Mouse (Mus musculus): ENCODE results near the gene Hap1.
A peak's percentile ranks its signal among the peaks of the same experiment; 100 is the strongest.

Hap1 gene

DNA sequence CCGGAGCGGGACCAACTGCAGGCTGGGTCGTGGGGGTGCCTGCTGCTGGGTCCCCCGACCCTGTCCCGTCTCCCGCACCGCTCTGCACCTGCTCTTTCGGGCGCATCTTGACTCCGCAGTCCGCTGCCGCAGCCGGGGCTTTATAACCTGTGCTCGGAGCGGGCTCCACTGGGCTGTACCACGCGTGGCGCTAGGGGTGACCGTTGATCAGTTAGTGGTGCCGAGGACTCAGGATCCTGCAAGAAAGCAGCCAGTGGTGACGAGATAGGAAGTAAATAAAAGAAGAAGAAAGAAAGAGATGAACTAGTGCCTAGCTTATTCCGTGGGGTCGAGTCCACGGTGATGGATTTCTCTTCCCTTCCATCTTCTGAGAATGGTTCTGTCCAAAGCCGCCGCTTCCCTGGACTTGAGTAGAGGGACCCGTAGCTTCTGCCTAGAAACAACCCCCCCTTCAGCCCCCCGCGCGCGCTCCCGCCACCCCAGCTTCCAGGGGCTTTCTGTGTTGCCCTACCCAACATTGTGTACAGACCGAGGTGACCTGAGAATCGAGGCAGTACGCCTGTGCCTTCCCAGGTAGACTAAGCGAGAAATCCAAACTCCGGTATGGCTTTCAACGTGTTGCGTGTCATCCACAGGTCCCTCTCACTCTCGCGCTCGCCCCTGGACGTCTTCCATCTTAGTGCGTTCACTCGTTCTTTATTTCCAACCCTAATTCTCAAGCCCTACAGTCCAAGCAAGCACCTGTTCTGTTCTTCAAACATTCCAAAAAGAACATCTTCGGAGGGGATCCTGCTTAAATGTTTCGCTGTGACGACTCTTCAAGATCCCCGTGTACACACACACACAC, at the start of gene Hap1:
Gene Hap1 (minus strand): TSS at position 157 of the 847 bp plus-strand sequence.
- DNase-seq: peak; percentile 83 to 89

DNA sequence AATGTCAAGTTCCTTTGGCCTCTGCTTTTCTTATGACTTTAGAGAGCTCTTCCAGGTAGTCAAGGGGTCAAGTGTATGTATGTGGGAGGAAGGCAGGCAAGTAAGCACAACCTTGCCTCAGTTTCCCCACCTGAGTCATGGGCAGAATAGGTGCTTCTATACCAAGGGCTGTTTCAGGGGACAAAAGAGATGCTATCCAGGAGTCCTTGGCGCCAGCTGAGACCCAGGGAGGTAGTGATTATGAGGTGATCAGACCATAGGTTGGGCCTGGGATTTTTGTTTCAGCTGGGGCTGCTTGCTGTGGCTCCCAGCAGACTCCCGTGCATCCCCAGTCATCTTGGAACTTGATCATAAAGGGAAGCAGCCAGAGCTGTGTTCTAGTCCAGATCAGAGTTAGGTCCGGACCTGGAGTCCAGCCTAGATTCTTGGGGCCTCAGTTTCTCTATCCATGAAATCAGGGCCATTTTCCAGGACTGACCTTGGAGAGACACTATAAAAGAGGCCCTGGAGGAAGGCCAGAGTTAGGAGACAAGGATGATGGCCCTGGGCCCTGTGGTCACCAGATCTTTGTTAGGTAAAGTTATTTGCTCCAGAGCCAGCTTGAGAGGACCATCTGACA, 48.6 kb upstream of the Hap1 start:
- no peak for DNase-seq

DNA sequence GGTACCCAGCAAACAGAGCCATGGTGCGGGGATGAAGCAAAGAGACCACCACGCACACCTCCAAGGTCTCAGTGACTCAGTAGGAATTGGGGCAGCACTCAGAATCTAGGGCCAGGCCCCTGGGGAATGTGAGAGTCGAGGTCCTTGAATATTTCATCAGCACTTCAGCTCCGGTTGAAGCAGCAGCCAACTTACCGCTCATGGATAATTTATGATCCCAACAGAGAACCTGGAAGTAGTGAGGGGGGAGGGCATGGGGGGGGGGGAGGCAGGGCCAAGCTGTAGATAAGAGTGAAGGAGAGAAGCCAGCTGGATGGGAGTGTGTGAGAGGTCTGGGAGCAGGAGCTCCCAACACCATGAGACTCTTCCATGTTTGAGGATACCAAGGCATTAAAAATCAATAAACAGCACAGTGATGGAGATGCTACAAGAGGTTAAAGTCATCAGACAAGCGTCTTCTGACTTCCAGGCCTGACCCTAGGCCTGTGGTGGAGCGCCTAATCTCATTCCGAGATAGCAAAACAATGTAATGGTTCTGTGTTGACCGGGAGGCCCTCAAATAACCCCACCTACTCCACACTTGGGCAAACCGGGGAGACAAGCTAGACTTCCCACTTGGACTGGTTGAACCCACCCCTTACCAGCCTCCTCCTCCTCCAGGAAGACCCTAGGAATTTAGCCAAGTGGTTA, 47.7 kb upstream of the Hap1 start:
- DNase-seq: no peak

DNA sequence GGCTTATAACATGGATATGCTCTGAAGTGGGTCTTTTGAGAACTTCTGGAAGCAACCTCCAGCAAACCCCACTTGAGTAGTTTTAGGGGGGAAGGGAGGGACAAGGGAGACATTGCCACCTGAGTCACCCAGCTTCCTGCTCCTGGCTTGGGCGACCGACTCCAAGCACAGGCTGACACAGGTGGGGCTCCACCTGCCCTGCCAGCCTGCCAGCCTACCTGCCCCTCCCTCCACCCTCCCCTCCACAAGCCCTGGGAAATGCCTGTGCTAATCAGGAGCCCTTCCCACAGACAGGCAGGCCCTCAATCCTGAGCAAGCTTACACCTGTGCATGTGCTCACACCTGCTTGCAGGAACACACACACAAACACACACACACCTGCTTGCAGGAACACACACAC, 46.8 kb upstream of the Hap1 start:
- DNase-seq: peak in 1 of 2 experiments; percentile 53

DNA sequence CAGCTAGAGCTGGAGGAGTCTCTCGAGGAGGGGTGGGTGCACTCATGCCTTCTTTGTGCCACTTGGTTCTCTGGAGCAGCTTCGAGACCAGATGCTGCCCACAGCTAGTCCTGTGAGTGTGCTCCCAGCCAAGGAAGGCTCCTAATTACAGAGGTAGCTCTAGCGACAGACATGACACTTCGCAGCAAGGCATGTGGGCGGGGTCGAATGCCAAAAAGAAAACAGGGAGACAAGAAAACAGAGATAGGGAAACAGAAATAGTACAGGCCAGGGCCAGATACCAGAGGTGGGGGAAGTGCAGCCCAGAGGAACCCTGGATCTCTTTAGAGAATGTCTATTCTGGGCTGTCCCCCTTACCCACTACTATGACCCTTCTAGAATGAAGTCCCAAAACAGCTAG, 46.3 kb upstream of the Hap1 start:
- peak in 1 of 2 experiments; percentile 43 for DNase-seq

DNA sequence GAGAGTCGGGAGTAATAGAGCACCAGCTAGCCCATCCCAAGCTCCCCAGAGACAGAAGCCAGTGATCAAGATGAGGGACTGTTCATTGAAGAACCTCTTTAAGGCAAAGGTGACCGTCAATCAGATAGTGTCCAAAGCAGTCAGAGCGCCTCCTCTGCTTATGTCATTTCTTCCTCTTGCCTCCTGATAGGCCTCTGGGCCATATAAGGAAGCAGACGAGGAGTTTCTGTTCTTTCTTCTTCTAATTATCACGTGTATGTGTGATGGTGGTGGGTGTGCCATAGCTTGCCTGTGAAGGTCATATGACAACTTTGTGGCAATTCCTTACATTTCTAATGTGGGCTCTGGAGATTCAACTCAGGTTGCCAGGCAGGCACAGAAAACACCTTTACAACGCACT, 44.9 kb upstream of the Hap1 start:
- no peak for DNase-seq

DNA sequence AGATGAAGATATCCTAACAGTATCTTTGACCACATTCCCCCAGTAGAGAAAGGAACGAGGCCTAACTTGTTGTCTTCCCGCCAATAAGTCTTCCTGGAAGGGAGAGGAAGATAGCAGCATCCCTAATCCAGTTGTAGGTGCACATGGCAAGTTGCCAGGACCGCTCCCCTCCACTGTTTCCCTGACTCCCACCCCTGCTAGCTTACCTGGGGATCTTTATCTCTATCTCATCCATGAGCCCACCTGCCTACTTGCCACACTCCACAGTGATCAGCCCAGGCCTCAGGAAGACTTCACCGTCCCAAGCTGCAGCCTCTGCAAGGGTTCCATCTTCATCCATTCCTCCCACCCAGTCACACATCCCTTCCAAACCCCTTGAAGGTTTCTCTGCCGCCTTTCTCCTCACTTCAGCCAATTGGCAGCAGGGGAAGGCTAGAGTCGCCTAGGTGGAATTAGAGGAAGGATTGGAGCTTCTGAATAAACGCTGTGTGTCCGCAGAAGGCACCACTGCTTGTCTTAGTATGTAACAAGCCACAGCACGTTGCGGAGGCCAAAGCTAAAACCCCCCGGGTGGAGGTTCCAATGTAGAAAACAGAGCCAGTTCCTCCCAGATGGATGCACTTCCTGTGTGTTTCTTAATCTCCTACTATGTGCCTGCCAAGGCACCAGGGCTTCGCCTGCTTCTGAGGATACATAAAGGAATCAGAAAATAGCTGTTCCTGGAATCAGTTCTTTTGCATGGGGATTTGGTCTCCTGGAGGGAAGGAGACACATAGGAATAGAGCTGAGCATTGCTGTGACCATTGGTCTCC, 44.0 kb upstream of the Hap1 start:
- no peak for DNase-seq

DNA sequence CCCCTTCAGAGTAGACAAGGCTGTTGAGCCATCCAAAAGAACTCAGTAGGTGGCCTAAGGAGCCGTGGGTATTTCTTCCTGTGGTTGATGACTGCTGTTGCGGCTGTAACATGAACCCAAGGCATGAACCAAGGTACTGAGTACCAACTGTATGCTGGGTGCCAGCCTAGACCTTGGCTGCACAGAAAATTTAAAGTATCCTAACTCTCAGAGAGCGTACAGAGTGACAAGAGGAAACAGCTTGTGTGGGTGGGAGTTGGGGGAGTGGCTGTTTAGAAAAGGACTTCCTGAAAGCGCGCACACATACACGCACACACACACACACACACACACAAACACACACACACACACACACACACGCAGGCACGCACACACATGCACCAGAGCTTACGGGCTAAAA, 43.4 kb upstream of the Hap1 start:
- no peak for DNase-seq

DNA sequence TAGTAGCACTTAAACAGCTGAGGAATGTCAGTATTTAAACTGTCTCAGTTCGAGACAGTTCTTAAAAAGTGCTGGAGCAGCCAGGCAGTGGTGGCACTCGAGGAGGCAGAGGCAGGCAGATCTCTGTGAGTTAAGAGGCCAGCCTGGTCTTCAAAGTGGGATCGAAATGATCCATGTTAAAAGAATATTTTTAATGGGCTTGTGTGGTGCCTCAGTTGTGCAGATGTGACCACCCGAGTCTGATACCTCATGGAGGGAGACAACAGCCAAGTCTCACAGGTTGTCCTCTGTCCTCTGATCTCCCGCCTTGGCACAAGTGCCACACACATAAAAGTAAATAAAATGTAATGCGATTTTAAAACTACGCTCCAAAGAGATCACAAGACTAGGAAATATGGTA, 42.6 kb upstream of the Hap1 start:
- no peak for DNase-seq

DNA sequence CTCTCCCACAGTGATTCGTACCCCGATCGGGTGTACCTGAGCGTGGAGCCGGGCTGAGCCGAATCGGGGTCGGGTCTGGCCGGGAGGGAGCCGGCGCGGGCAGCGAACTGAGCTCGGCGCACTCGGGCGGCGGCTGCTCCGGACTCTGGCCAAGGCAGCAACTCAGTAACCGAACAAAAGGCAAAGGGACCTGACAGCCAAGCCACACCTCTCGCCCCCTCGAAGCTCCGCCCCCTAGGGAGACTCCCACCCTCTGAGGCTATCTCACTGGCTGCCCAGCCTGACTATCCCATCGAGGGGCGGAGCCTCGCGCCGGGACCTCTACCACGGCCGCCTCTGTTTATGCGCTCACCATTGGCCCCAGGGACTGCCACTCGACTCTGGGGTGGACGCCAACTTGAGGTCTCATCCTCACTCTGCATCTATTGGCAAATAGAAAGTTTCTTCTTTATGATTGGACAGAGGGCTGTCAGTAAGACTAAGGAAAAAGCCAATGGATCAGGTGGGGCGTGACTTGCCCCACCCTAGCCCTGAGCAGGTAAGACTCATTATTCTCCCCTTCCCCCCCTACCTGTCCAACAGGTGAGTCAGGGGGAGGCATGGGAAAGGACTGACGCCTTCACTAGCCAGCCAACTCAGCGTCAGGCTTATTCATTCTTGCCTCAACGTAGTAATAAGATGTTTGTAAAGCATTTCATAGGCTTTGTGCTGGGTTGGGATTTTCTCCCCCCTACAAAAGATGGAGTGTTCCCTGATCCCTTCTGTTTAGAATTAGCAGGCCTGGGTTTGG, 41.9 kb upstream of the Hap1 start, which contains the start of gene Jup:
Gene Jup (minus strand): TSS at position 164 of the 790 bp plus-strand sequence.
- peak; percentile 100 for DNase-seq

DNA sequence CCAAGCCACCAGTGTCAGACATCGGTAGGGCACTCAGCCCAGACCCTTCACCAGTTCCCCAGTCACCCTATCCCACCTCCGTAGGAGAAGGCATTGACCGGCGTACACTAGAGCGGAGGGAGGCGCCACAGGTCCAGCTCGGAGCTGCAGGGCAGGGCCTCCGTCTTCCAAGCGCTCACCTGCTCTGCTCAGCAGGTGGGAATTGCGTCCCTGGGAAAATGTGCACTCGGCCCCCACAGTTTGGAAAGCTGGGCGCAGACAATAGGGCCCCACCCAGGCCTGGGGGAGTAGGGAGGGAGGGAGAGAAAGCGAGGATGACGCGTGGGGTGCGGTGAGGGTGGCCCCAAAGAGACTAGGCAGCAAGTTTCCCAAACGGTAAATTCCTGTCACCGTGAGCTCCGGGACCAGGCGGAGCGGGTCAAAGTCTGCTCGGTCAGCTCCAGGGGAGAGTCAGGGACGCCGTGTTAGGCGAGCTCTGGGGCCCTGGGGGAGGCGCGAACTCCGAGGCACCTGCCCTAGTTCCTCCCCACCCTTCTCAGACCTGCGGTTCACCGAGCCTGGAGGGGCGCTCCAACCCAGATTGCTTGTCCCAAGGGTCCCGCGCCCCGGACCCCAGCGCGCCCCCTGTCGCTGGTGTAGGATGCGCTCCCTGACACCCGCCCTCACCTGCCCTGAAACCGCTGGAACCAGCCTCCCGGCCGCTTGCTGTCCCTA, 41.1 kb upstream of the Hap1 start:
- DNase-seq: peak; percentile 64 to 76

DNA sequence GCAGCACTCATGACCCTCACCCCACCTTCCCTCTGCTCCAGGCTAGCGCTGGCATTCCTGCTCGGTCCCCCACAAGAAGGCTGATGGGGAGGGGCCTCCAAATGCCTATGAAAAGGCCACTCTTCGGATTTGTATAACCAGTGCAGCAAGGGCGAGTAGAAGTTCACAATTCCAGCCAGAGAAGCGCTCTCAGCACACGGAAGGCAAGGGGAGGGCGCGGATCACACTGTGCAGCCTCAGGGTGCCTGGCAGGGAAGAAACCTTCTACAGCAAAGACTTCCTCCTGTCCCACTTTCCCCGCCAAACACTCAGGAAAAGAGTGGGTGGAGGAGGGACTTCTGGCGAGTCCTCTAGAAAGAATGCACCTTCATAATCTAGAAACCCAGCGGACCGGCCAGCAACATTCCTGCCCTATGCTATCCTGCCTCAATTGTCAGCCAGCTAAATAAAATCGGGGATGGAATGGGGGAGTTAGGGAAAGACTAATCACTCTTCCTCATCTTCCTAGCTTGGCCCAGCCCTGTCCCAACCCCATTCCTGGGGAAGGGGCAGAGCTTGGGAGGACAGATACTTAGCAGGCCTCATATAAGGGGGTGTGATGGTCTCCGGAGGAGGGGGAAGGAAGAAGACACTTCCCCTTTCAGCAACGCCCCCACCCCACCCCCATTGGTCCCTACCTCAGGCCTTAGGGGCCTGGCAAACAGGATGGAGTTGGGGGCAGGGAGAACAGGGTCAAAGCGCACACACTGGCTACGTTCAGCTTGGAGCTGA, 40.1 kb upstream of the Hap1 start:
- DNase-seq: peak; percentile 69 to 79

DNA sequence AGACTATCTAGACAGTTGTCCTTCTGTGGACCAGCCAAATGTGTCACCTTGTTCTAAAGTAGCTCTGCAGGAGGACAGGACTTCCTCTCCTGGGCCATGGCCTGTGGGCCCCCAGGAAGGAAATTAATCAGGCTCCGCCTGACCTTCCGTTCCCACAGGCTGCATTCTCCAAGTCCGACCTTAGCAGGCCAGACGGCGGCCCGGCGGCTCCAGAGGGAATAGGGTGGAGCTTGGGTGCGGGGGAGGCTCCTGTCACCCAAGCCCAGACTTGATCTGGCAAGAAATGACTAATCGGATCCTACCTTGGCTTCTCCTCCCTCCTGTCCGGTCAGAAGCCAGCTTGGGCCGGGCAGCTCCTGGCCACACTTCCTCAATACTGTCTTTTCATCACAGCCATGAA, 39.3 kb upstream of the Hap1 start:
- peak; percentile 83 to 91 for DNase-seq

DNA sequence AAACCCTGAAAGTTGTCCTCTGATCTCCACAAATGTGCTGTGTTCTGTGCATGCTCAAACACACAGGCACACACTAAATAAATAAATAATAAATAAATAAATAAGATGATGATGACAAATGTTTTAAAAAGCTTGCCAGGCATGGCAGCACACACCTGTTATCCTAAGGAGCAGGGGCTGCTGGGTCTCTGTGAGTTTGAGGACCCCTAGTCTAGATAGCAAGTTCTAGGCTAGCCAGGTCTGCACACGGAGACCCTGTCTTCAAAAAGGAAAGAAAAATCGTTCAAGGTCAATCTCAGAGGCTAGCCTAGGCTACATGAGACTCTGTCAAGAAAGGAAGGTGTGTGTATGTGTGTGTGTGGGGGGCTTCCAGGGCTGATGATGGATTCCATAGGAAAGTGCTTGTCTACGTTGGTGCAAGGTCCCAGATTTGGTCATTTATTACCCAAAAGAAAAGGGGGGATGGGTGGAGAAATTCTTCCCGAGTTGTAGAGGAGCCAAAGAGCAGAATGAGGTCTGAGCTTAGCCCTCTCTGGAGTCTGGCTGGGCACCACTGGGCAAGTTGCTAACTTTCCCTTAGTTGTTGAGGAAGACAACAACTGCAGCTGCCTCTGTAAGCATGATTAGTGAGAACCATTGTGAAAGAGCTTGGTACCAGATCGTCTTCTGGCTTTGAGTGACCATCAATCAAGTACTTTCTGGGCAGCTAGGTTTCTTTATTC, 38.6 kb upstream of the Hap1 start:
- DNase-seq: peak in 1 of 2 experiments; percentile 42

DNA sequence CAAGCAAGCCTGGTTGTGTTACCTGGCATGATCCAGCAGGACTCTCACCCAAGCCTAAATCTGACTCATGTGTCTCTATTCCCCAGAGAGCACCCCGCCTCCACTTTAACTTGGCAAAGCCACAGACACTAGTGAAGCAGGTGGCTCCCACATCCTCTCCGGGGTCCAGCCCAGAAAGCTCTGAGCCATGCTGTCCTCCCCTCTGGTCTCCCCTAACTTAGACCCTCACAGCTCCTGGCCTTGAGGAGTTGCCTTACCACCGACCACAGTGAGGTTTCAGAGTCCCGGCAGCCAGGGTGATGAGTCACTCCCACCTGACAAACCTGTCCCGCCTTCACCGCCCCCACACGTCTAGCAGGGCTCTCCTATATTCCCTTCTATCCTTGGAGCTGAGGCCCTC, 37.8 kb upstream of the Hap1 start:
- DNase-seq: peak in 1 of 2 experiments; percentile 61

DNA sequence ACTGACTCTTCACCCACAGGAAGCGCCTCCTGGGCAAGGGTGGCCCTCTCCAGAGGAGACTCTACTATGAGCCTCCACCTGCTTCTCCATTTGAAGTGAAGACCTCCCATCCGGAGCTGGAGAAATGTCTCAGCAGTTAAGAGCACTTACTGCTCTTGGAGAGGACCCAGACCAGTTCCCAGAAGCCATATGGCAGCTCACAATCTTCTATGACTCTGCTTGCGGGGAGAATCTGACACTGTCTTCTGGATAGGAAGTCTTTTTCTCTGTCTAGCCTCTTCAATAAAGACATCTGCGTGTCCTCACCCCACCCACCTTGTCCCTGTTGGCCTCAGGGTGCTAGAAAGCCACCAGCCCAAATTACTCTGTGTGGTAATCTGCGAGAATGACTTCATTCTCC, 37.0 kb upstream of the Hap1 start:
- no peak for DNase-seq

DNA sequence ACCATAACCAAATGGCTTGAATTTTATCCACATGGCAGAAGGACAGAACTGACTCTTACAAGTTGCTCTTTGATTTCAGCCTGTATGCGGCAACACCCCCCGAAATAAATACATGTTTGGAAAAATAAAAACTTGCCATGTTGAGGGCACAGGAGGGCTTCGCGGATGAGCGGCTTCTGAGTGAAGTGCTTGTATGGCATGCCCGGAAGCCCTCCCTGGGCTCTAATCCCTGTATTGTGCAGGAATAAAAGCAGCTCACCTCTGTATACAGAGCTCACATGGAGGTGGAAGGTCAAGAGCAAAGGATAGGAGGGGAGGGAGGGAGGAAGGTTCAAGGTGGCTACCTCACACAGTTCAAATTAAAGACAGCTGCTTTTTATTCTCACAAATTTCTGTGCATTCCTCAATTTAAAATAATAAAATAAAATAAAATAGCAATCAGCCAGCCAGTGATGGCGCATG, 36.0 kb upstream of the Hap1 start:
- no peak for DNase-seq

DNA sequence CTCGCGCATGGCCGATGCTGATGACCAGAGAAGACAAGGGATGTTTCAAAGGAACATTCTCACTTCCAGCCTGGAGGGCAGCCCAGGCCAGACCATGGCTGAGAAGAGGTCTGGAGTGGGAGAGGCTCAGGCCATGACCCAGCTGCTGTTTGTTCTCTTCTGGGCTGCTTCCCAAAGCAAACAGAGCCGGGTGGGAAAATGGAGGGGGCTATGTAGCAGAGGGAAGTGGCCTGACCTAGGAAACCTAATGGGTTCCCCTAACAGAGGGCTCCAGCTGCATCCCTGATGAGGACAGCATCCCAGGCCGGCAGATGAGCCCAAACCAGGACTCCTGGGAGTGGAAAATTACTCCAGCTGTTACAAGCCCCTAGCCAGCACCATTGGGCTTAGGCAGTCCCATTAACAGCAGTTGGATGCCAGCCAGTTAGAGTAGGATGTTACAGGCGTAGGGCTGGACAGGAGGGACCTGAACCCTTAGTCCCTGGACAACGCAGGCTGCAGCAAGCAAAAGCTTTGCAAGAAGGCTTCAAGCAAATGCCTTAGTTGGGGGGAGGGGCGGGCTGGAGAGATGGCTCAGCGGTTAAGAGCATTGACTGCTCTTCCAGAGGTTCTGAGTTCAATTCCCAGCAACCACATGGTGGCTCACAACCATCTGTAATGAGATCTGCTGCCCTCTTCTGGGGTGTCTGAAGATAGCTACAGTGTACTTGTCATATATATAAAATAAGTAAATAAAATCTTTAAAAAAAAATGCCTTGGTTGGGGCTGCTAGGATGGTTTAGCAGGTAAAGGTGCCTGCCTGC, 35.4 kb upstream of the Hap1 start:
- DNase-seq: peak; percentile 82 to 88

Data from kidney, postnatal 4 days (tissue).